Mouse (Mus musculus) Patski (cell line): ENCODE measurements at regions not wholly inside any gene's neighbourhood (a gene's known extent, or its start where the extent isn't known, plus 50 kb on each side); places are given as distances from the start of the nearest gene placed in this dataset.

Experiments
- ATAC-seq: fragments of 100-300 bp; one replicate; pipeline ENCODE4 v1.8.0; 2021
- CTCF ChIA-PET: fragments of 350-600 bp; sonication (Branson Sonifier 250); formaldehyde crosslinking; loops from one replicate; lab custom pipeline; 2022; ENCODE audit warnings: inconsistent platforms; lab: Charles Lee
- POLR2A ChIA-PET: fragments of 350-600 bp; sonication (Branson Sonifier 250); formaldehyde crosslinking; loops from one replicate; lab custom pipeline; 2022; ENCODE audit warnings: antibody characterized with exemption, inconsistent platforms; lab: Charles Lee
- DNase-seq: peaks from one replicate; pipeline ENCODE4 v3.0.0-alpha.2; 2011; ENCODE audit warnings: low read depth, low spot score
- H3K27me3 ChIP-seq: fragments of 371-371 bp; one replicate; pipeline ENCODE4 v1.5.1; 2021
- CTCF ChIP-seq: fragments of 100-300 bp; IDR thresholded peaks from one replicate; pipeline ENCODE4 v1.5.1; 2021
- in situ Hi-C: fragments of 300-500 bp; cut with MboI; formaldehyde crosslinking; loops from 3 replicates; pipeline ENCODE4 v1.11.1; 2018; ENCODE audit warnings: low pct_unique_long_range_greater_than_20kb, mixed read lengths

DNA sequence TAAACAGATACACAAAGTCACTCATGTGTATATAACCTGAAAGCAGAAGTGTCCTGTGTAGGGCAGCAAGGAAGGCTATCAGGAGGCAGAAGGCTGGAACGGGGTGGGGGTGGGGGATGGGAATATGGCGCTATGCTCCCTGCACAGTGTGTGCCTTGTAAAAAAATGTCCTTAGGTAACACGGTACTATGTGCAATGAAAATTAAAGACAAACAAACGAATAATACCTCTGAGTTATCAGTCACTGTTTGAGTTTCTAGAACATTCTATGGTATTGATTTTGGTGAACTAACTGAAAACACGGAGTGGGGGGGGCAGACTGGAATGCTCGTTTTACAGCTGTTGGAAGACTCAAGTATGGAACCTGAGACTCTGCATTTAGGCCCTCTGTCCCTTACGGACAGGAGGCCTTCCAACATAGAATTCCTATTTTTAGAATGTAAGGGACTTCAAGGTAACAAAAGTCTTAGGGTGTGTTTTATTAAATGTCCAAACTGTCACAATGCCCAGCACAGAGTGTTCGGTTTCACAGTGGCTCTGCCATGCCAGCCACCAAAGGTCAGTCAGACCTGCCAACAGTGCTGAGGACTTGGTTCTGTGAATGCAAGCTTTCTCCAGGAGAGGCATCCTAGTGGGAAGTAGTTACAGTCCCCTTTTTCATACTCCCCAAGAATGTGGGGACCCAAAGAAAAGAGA lies 240.6 kb downstream of the Ano6 start:
- ChIA-PET POLR2A (no interaction called here), CTCF (no interaction called here)
- in situ Hi-C loops: no loop called here
- no peak for DNase-seq
- no peak for TF ChIP-seq CTCF
- no peaks in the 10 kb centered on the region for H3K27me3 ChIP-seq
- no peak for ATAC-seq

GRCm38 (mm10) chr15:96035273-96035672 lies 244.6 kb downstream of the Ano6 start:
- TF ChIP-seq CTCF: no peak
- ATAC-seq: no peak
- ChIA-PET CTCF (no interaction called here), POLR2A (interaction anchor here (0.6 kb wide), 1 partner anchor 236 kb away, joined by 3 read pairs; no protein-coding TSS in a partner anchor)
- peaks cover 7% of the 10 kb centered on the region for H3K27me3 ChIP-seq
- in situ Hi-C loops: no loop called here
- DNase-seq: no peak

GRCm38 (mm10) chr15:96045561-96045960 lies 241.8 kb upstream of the Arid2 start:
- ChIA-PET CTCF (no interaction called here), POLR2A (no interaction called here)
- H3K27me3 ChIP-seq: no peaks in the 10 kb centered on the region
- DNase-seq: no peak
- in situ Hi-C loops: no loop called here
- no peak for ATAC-seq
- TF ChIP-seq CTCF: no peak

DNA sequence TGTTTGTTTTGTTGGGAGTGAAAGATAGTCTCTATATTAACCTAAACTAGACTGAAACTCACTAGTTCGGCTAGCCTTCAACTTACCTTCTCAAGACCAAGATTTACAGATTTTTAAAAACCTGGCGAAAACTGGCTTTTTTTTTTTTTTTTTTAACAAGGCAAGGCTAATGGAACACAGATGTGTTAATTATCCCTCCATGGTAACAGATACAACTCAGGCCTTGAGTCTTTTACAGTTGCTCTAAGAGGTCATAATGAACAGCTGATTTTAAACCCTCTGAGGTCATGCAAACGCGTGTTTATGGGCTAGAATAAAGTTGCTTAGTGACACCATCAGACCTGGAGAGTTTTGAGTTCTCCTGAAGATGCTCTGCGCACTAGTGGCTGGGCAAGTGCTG lies 240.7 kb upstream of the Arid2 start:
- CTCF ChIA-PET: interaction anchor here (0.7 kb wide), 1 partner anchor 1399 kb away, joined by 3 read pairs; no protein-coding TSS in a partner anchor
- H3K27me3 ChIP-seq: no peaks in the 10 kb centered on the region
- DNase-seq (no peak), ATAC-seq (no peak)
- POLR2A ChIA-PET: no interaction called here
- in situ Hi-C loops: no loop called here
- no peak for TF ChIP-seq CTCF

DNA sequence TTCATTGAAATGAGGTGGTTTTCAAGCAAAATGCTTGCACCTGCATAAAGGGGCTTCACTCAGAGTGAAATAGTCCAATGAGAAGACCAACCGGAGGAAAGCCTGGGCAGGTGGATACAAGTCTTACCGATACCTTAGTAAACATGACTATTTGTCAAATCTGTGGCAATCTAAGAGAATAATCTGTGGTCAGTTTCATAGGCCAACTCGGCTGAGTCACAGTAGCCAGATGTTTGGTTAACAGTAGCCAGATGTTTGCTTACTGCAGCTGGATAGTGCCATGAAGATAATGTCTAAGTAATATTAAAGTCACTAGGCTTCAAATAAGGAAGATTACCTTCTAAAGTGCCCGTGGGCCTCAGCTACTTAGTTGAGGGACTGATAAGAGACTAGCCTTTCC lies 236.9 kb upstream of the Arid2 start:
- POLR2A ChIA-PET: no interaction called here
- CTCF ChIA-PET: no interaction called here
- DNase-seq (no peak), ATAC-seq (no peak)
- in situ Hi-C loops: no loop called here
- TF ChIP-seq CTCF: no peak
- no peaks in the 10 kb centered on the region for H3K27me3 ChIP-seq

GRCm38 (mm10) chr15:96052586-96052985 lies 234.7 kb upstream of the Arid2 start:
- ChIA-PET CTCF (no interaction called here), POLR2A (no interaction called here)
- DNase-seq (no peak), ATAC-seq (no peak)
- in situ Hi-C loops: no loop called here
- TF ChIP-seq CTCF: no peak
- no peaks in the 10 kb centered on the region for H3K27me3 ChIP-seq

- CTCF ChIA-PET: no interaction called here
- ATAC-seq (no peak), DNase-seq (no peak)
- in situ Hi-C loops: no loop called here
- TF ChIP-seq CTCF: no peak
- peaks cover 1% of the 10 kb centered on the region for H3K27me3 ChIP-seq
- POLR2A ChIA-PET: no interaction called here
Measured at GRCm38 (mm10) chr15:96055361-96055760, 232.0 kb upstream of the Arid2 start.

DNA sequence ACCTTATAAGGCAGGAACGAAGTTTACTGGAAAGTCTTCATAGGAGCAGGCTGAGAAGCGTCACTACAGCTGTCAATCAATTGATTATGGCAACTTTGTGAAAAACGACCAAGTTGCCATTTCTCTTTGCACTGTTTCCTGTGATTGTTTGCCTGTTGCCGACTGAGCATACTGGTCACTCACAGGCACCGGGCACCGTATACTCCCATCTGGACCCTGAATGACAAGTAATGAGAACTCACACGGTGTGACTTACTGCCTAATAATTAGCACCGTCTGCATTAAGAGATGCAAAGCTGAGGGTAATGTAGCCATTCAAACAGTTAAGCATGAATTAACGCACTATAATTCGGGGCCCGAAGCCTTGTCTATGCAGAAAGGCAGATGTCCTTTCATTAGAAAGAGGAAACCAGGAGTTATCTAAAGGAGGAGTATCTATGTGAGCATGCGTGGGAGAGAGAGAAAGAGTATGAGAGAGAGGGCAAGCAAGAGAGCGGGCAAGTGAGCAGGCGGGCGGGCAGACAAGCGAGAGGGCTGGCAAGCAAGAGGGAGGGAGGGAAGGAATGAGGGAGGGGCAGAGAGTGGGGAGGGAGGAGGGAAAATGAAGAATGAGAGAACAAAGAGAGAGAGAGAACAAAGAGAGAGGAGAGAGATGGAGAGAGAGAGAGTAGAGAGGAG lies 231.4 kb upstream of the Arid2 start:
- peaks cover 4% of the 10 kb centered on the region for H3K27me3 ChIP-seq
- ATAC-seq (no peak), DNase-seq (no peak)
- CTCF ChIA-PET: no interaction called here
- POLR2A ChIA-PET: no interaction called here
- in situ Hi-C loops: no loop called here
- no peak for TF ChIP-seq CTCF

DNA sequence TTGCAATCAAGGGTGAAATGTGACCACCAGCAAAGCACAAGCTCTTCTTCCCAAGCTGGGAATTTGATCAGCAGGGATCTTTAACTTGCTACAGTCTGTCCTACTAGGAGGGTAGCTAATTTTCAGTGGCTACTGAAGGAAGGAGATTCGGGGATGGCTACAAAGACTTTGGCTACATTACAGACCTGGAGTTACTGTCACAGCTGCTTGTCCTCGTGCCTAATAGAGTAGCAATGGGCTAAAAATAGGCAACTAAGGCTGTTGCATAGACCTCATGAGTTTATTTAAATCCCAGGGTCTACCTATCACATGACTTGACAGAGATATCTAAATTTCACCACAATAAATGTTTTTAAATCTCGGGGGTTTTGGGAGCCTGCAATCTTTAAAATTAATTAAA lies 227.7 kb upstream of the Arid2 start:
- DNase-seq (no peak), ATAC-seq (no peak)
- in situ Hi-C loops: no loop called here
- CTCF ChIA-PET: no interaction called here
- POLR2A ChIA-PET: no interaction called here
- H3K27me3 ChIP-seq: peaks cover 4% of the 10 kb centered on the region
- no peak for TF ChIP-seq CTCF

GRCm38 (mm10) chr15:96064499-96065217 lies 222.7 kb upstream of the Arid2 start:
- POLR2A ChIA-PET: no interaction called here

GRCm38 (mm10) chr15:96075615-96076014 lies 211.7 kb upstream of the Arid2 start:
- peaks cover 2% of the 10 kb centered on the region for H3K27me3 ChIP-seq
- TF ChIP-seq CTCF: no peak
- no peak for DNase-seq
- no peak for ATAC-seq
- in situ Hi-C loops: no loop called here
- ChIA-PET CTCF (no interaction called here), POLR2A (no interaction called here)

More at GRCm38 (mm10) chr15:96064499-96065217, 222.7 kb upstream of the Arid2 start:
- in situ Hi-C loops: no loop called here
- H3K27me3 ChIP-seq: peaks cover 12% of the 10 kb centered on the region
- no peak for DNase-seq
- ATAC-seq: no peak
- CTCF ChIA-PET: no interaction called here
- TF ChIP-seq CTCF: no peak
